Mouse (Mus musculus): Measurements from ENCODE around the gene Mlx. TPM values are rescaled to one million over a fixed set of nuclear protein-coding genes. Genes with fewer than 3 reads are reported as not detected.

Mlx gene
- 40.6 and 41.0 TPM in 2 replicates for polyA plus RNA-seq (2016; fragmentation: Nextera tagmentation; extraction: Ambion mirVana)

- peak within 1 kb of the TSS; percentile 85 for H3K27ac ChIP-seq (replicated peaks)
- peaks cover 58% of the 10 kb centered on the region for H3K36me3 ChIP-seq (replicated peaks)
- H3K4me3 ChIP-seq, result peak within 1 kb of the TSS; percentile 78
- 2% methylated on average over 52 of the region's 52 CpGs for WGBS
- no peaks in the 10 kb centered on the region for H3K27me3 ChIP-seq (replicated peaks; ENCODE audit: low read depth, poor library complexity, severe bottlenecking)
- no peaks in the 10 kb centered on the region for H3K9me3 ChIP-seq
- peaks cover 53% of the 10 kb centered on the region for H3K4me1 ChIP-seq
- DNase-seq (ENCODE audit: low spot score), result peak; percentile 91
Observed at GRCm38 (mm10) chr11:101086756-101087681, at the start of gene Mlx. Gene Mlx, plus strand, starts transcription at chr11:101087277.

- DNase-seq (ENCODE audit: low spot score), result no peak
- H3K36me3 ChIP-seq (replicated peaks), result peaks cover 92% of the 10 kb centered on the region
- no peak overlapping the region for H3K4me3 ChIP-seq
- no peaks in the 10 kb centered on the region for H3K27me3 ChIP-seq (replicated peaks; ENCODE audit: low read depth, poor library complexity, severe bottlenecking)
- 87% methylated on average over 10 of the region's 10 CpGs for WGBS
- no peaks in the 10 kb centered on the region for H3K9me3 ChIP-seq
- H3K27ac ChIP-seq (replicated peaks), result no peak overlapping the region
- no peaks in the 10 kb centered on the region for H3K4me1 ChIP-seq
Observed at GRCm38 (mm10) chr11:101037795-101038194, 49.3 kb upstream of the Mlx start.

- DNase-seq (ENCODE audit: low spot score), result no peak
- Histone ChIP-seq H3K27ac (replicated peaks) (no peak overlapping the region), H3K27me3 (replicated peaks; ENCODE audit: low read depth, poor library complexity, severe bottlenecking) (no peaks in the 10 kb centered on the region), H3K9me3 (no peaks in the 10 kb centered on the region), H3K4me3 (no peak overlapping the region), H3K4me1 (no peaks in the 10 kb centered on the region; the same call in 1 of the 2 replicates), H3K36me3 (replicated peaks) (peaks cover 97% of the 10 kb centered on the region)
- 89% methylated on average over 4 of the region's 4 CpGs for WGBS
Observed at GRCm38 (mm10) chr11:101045826-101046225, 41.3 kb upstream of the Mlx start.

GRCm38 (mm10) chr11:101046440-101046839 is 40.6 kb upstream of the Mlx start:
- Histone ChIP-seq H3K36me3 (replicated peaks) (peaks cover 97% of the 10 kb centered on the region), H3K27ac (replicated peaks) (no peak overlapping the region), H3K27me3 (replicated peaks; ENCODE audit: low read depth, poor library complexity, severe bottlenecking) (no peaks in the 10 kb centered on the region), H3K4me1 (no peaks in the 10 kb centered on the region; the same call in 1 of the 2 replicates), H3K4me3 (no peak overlapping the region), H3K9me3 (no peaks in the 10 kb centered on the region)
- WGBS, result 56% methylated on average over 9 of the region's 9 CpGs
- no peak for DNase-seq (ENCODE audit: low spot score)

- Histone ChIP-seq H3K4me3 (no peak overlapping the region), H3K36me3 (replicated peaks) (peaks cover 95% of the 10 kb centered on the region), H3K4me1 (no peaks in the 10 kb centered on the region; the same call in 1 of the 2 replicates), H3K9me3 (no peaks in the 10 kb centered on the region), H3K27ac (replicated peaks) (no peak overlapping the region), H3K27me3 (replicated peaks; ENCODE audit: low read depth, poor library complexity, severe bottlenecking) (no peaks in the 10 kb centered on the region)
- no peak for DNase-seq (ENCODE audit: low spot score)
- WGBS, result 84% methylated on average over 3 of the region's 3 CpGs
Observed at GRCm38 (mm10) chr11:101047502-101047901, 39.6 kb upstream of the Mlx start.

GRCm38 (mm10) chr11:101050359-101050758 is 36.7 kb upstream of the Mlx start:
- Histone ChIP-seq H3K4me1 (no peaks in the 10 kb centered on the region; the same call in 1 of the 2 replicates), H3K36me3 (replicated peaks) (peaks cover 91% of the 10 kb centered on the region), H3K9me3 (no peaks in the 10 kb centered on the region), H3K27ac (replicated peaks) (no peak overlapping the region), H3K27me3 (replicated peaks; ENCODE audit: low read depth, poor library complexity, severe bottlenecking) (no peaks in the 10 kb centered on the region), H3K4me3 (no peak overlapping the region)
- 91% methylated on average over 9 of the region's 9 CpGs for WGBS
- no peak for DNase-seq (ENCODE audit: low spot score)

- H3K4me3 ChIP-seq, result no peak overlapping the region
- H3K27me3 ChIP-seq (replicated peaks; ENCODE audit: low read depth, poor library complexity, severe bottlenecking), result no peaks in the 10 kb centered on the region
- H3K27ac ChIP-seq (replicated peaks), result no peak overlapping the region
- no peak for DNase-seq (ENCODE audit: low spot score)
- 86% methylated on average over 6 of the region's 6 CpGs for WGBS
- no peaks in the 10 kb centered on the region; the same call in 1 of the 2 replicates for H3K4me1 ChIP-seq
- H3K9me3 ChIP-seq, result no peaks in the 10 kb centered on the region
- H3K36me3 ChIP-seq (replicated peaks), result peaks cover 91% of the 10 kb centered on the region
Observed at GRCm38 (mm10) chr11:101051051-101051493, 36.0 kb upstream of the Mlx start.

- no peak for DNase-seq (ENCODE audit: low spot score)
- Histone ChIP-seq H3K27ac (replicated peaks) (no peak overlapping the region), H3K36me3 (replicated peaks) (peaks cover 91% of the 10 kb centered on the region), H3K4me1 (no peaks in the 10 kb centered on the region), H3K9me3 (no peaks in the 10 kb centered on the region), H3K27me3 (replicated peaks; ENCODE audit: low read depth, poor library complexity, severe bottlenecking) (no peaks in the 10 kb centered on the region), H3K4me3 (no peak overlapping the region)
- 88% methylated on average over 8 of the region's 8 CpGs for WGBS
Observed at GRCm38 (mm10) chr11:101051617-101052016, 35.5 kb upstream of the Mlx start.

- no peak for DNase-seq (ENCODE audit: low spot score)
- Histone ChIP-seq H3K9me3 (no peaks in the 10 kb centered on the region), H3K4me1 (no peaks in the 10 kb centered on the region), H3K4me3 (no peak overlapping the region), H3K27ac (replicated peaks) (no peak overlapping the region), H3K36me3 (replicated peaks) (peaks cover 89% of the 10 kb centered on the region), H3K27me3 (replicated peaks; ENCODE audit: low read depth, poor library complexity, severe bottlenecking) (no peaks in the 10 kb centered on the region)
- WGBS, result 92% methylated on average over 10 of the region's 10 CpGs
Observed at GRCm38 (mm10) chr11:101052751-101053473, 34.2 kb upstream of the Mlx start.

- Histone ChIP-seq H3K4me1 (peaks cover 6% of the 10 kb centered on the region), H3K27me3 (replicated peaks; ENCODE audit: low read depth, poor library complexity, severe bottlenecking) (no peaks in the 10 kb centered on the region), H3K9me3 (no peaks in the 10 kb centered on the region), H3K27ac (replicated peaks) (no peak overlapping the region), H3K4me3 (no peak overlapping the region), H3K36me3 (replicated peaks) (peaks cover 84% of the 10 kb centered on the region)
- 91% methylated on average over 1 of the region's 1 CpGs for WGBS
- DNase-seq (ENCODE audit: low spot score), result no peak
Observed at GRCm38 (mm10) chr11:101053974-101054373, 33.1 kb upstream of the Mlx start.

GRCm38 (mm10) chr11:101055418-101055817 is 31.7 kb upstream of the Mlx start:
- H3K36me3 ChIP-seq (replicated peaks), result peaks cover 85% of the 10 kb centered on the region
- H3K27ac ChIP-seq (replicated peaks), result no peak overlapping the region
- H3K27me3 ChIP-seq (replicated peaks; ENCODE audit: low read depth, poor library complexity, severe bottlenecking), result no peaks in the 10 kb centered on the region
- peaks cover 14% of the 10 kb centered on the region for H3K4me1 ChIP-seq
- no peaks in the 10 kb centered on the region for H3K9me3 ChIP-seq
- no peak overlapping the region for H3K4me3 ChIP-seq
- no peak for DNase-seq (ENCODE audit: low spot score)
- 89% methylated on average over 14 of the region's 14 CpGs for WGBS

GRCm38 (mm10) chr11:101056885-101057284 is 30.2 kb upstream of the Mlx start:
- Histone ChIP-seq H3K9me3 (no peaks in the 10 kb centered on the region), H3K27me3 (replicated peaks; ENCODE audit: low read depth, poor library complexity, severe bottlenecking) (no peaks in the 10 kb centered on the region), H3K4me1 (peaks cover 18% of the 10 kb centered on the region), H3K27ac (replicated peaks) (no peak overlapping the region; the same call in 1 of the 2 replicates), H3K4me3 (no peak overlapping the region), H3K36me3 (replicated peaks) (peaks cover 82% of the 10 kb centered on the region)
- 57% methylated on average over 8 of the region's 8 CpGs for WGBS
- DNase-seq (ENCODE audit: low spot score), result no peak
